Mouse (Mus musculus) testis, adult 2 months (tissue): ENCODE data around the gene Zfp366.

ENCODE experiments used
- CTCF ChIP-seq: fragments of 200-500 bp; IDR thresholded peaks from 2 replicates; pipeline ENCODE4 v1.5.1; 2012; ENCODE audit warnings: low read depth, mild to moderate bottlenecking, inconsistent platforms, low read length, moderate library complexity; ENCODE audit not compliant: control insufficient read depth, insufficient read depth, insufficient replicate concordance
- POLR2A ChIP-seq: fragments of 200-500 bp; IDR thresholded peaks from 2 replicates; pipeline ENCODE4 v1.6.1; 2012; ENCODE audit warnings: low read depth, mild to moderate bottlenecking, inconsistent platforms, low read length, moderate library complexity; ENCODE audit not compliant: control insufficient read depth

- no peak for TF ChIP-seq POLR2A
- no peak for TF ChIP-seq CTCF
These were observed 115.3 kb downstream of the Zfp366 start for GRCm38 (mm10) chr13:99299921-99300320.
